Mouse (Mus musculus): ENCODE measurements around the gene Acta1.

- no peak for TF ChIP-seq MAFK (IDR thresholded peaks at IDR 0.05; ENCODE audit: insufficient read depth, low read depth, low read length)
- TF ChIP-seq HCFC1 (IDR thresholded peaks at IDR 0.05; ENCODE audit: borderline replicate concordance, insufficient read depth, low read length), result no peak
- no peak for TF ChIP-seq ZC3H11A (IDR thresholded peaks at IDR 0.05; ENCODE audit: borderline replicate concordance, low read depth, low read length)
- TF ChIP-seq ZNF384 (IDR thresholded peaks at IDR 0.05; ENCODE audit: low read depth, low read length), result no peak
- no peak for TF ChIP-seq CHD2 (IDR thresholded peaks at IDR 0.05; ENCODE audit: low read depth, low read length)
Observed at GRCm38 (mm10) chr8:123892586-123893155, 1.9 kb downstream of the Acta1 start.
